26 mouse cellular contexts compared by ENCODE assay signal in the genomic region with DNA sequence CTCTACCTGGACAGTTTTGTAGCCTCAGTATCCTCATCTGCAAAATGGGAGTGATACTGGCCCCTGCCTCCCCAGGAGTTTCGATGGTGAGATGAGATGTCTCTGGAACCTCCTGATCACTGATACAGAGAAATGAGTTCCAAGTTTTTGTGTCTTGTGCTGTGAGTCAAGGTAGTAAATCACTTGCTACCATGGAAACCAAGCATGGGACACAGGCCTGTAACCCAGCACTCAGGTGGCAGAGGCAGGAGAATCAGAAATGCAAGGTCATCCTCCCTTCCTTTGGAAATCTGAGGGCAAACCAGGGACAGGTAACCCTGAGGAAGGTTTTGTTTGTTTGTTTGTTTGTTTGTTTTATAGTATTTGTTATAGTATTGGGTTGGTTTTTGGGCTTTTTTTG. TPM values are rescaled to one million over a fixed set of nuclear protein-coding genes. Genes with fewer than 3 reads are reported as not detected.
"Had no signal": no experiment of that assay in that cellular context is flagged by ENCODE, and none has a peak within 500 bp of the region (broad histone marks: within the 10 kb centered on the region; RNA-seq: fewer than 3 reads in every experiment).

No protein-coding gene starts in this region.

- H3K9ac ChIP-seq: liver, embryonic 13.5 days had no signal

- DNase-seq: kidney, adult 9 months; kidney, postnatal 14 days; layer of hippocampus, adult 9-11 months; layer of hippocampus, postnatal 36 days; liver, embryonic 13.5 days; lung, adult 2 months; lung, postnatal 14 days; lung, postnatal 4 days; midbrain, embryonic 14.5 days; thymus, postnatal 36 days had no signal

- H3K4me2 ChIP-seq: liver, embryonic 13.5 days; midbrain, embryonic 11.5 days had no signal

- H3K4me3 ChIP-seq: layer of hippocampus, adult 2 months; left cerebral cortex, adult 2 months; liver, embryonic 13.5 days had no signal

- H3K9me3 ChIP-seq: liver, embryonic 13.5 days had no signal

- H3K27ac ChIP-seq: layer of hippocampus, adult 2 months; left cerebral cortex, adult 2 months; liver, embryonic 13.5 days had no signal

- H3K27me3 ChIP-seq: liver, embryonic 13.5 days had no signal

RNA-seq across cellular contexts. Expression of a gene that starts 0.8 kb away (rescaled TPM):
- total RNA-seq: layer of hippocampus, postnatal 36 days; megakaryocyte progenitor cell, adult 5-6 weeks; megakaryocyte-erythroid progenitor cell, adult 5-6 weeks; midbrain, postnatal 0 days had no signal
- polyA plus RNA-seq: kidney, embryonic 16.5 days; large intestine, adult 2 months; limb, embryonic 11.5 days; liver, adult 2 months; liver, embryonic 13.5 days; liver, embryonic 16.5 days; lung, embryonic 16.5 days; midbrain, embryonic 11.5 days; midbrain, postnatal 0 days; neural tube, embryonic 11.5 days; small intestine, adult 2 months; stomach, embryonic 16.5 days; urinary bladder, adult 2 months had no signal
